Mouse (Mus musculus): Measurements from ENCODE around the gene Map3k7cl.

The Map3k7cl gene

GRCm38 (mm10) chr16:87552907-87553691, at the start of gene Map3k7cl:
Gene Map3k7cl, plus strand, starts transcription at chr16:87553330.
- no peak for DNase-seq (ENCODE audit: low read depth, low spot score)

- no peak for DNase-seq (ENCODE audit: low read depth, low spot score)
These were observed 41.4 kb upstream of the Map3k7cl start for GRCm38 (mm10) chr16:87511706-87512105.

GRCm38 (mm10) chr16:87512331-87512730, 40.8 kb upstream of the Map3k7cl start:
- DNase-seq (ENCODE audit: low read depth, low spot score), result no peak

GRCm38 (mm10) chr16:87524228-87524627, 28.9 kb upstream of the Map3k7cl start:
- DNase-seq (ENCODE audit: low read depth, low spot score), result no peak

GRCm38 (mm10) chr16:87527553-87528249, 25.4 kb upstream of the Map3k7cl start:
- DNase-seq (ENCODE audit: low read depth, low spot score), result no peak

- no peak for DNase-seq (ENCODE audit: low read depth, low spot score)
These were observed 24.4 kb upstream of the Map3k7cl start for GRCm38 (mm10) chr16:87528755-87529154.

- DNase-seq (ENCODE audit: low read depth, low spot score), result no peak
These were observed 4.8 kb upstream of the Map3k7cl start for GRCm38 (mm10) chr16:87548348-87548747.

GRCm38 (mm10) chr16:87556320-87556719, 3.2 kb downstream of the Map3k7cl start:
- DNase-seq (ENCODE audit: low read depth, low spot score), result no peak

GRCm38 (mm10) chr16:87561501-87561900, 8.4 kb downstream of the Map3k7cl start:
- DNase-seq (ENCODE audit: low read depth, low spot score), result no peak

GRCm38 (mm10) chr16:87563524-87563923, 10.4 kb downstream of the Map3k7cl start:
- DNase-seq (ENCODE audit: low read depth, low spot score), result no peak

GRCm38 (mm10) chr16:87564564-87564963, 11.4 kb downstream of the Map3k7cl start:
- DNase-seq (ENCODE audit: low read depth, low spot score), result no peak

GRCm38 (mm10) chr16:87567572-87567971, 14.4 kb downstream of the Map3k7cl start:
- no peak for DNase-seq (ENCODE audit: low read depth, low spot score)

GRCm38 (mm10) chr16:87568241-87568640, 15.1 kb downstream of the Map3k7cl start:
- DNase-seq (ENCODE audit: low read depth, low spot score), result no peak

- no peak for DNase-seq (ENCODE audit: low read depth, low spot score)
These were observed 16.5 kb downstream of the Map3k7cl start for GRCm38 (mm10) chr16:87569576-87570105.

GRCm38 (mm10) chr16:87570334-87570733, 17.2 kb downstream of the Map3k7cl start:
- no peak for DNase-seq (ENCODE audit: low read depth, low spot score)

- no peak for DNase-seq (ENCODE audit: low read depth, low spot score)
These were observed 20.3 kb downstream of the Map3k7cl start for GRCm38 (mm10) chr16:87573409-87573808.

GRCm38 (mm10) chr16:87574160-87574559, 21.0 kb downstream of the Map3k7cl start:
- DNase-seq (ENCODE audit: low read depth, low spot score), result no peak

- no peak for DNase-seq (ENCODE audit: low read depth, low spot score)
These were observed 22.5 kb downstream of the Map3k7cl start for GRCm38 (mm10) chr16:87575600-87575999.

- no peak for DNase-seq (ENCODE audit: low read depth, low spot score)
These were observed 25.8 kb downstream of the Map3k7cl start for GRCm38 (mm10) chr16:87578881-87579280.

GRCm38 (mm10) chr16:87579462-87579861, 26.3 kb downstream of the Map3k7cl start:
- no peak for DNase-seq (ENCODE audit: low read depth, low spot score)

GRCm38 (mm10) chr16:87582776-87583175, 29.6 kb downstream of the Map3k7cl start:
- DNase-seq (ENCODE audit: low read depth, low spot score), result no peak

- DNase-seq (ENCODE audit: low read depth, low spot score), result no peak
These were observed 31.5 kb downstream of the Map3k7cl start for GRCm38 (mm10) chr16:87584618-87585017.
